Mouse (Mus musculus) liver, adult 2 months (tissue): Measurements from ENCODE around the gene 2810408A11Rik.

ENCODE experiments used
- CTCF ChIP-seq: fragments of 200-500 bp; IDR thresholded peaks from 2 replicates; pipeline ENCODE4 v1.5.1; 2011; ENCODE audit warnings: low read depth, low read length, control low read depth
- POLR2A ChIP-seq: fragments of 200-500 bp; IDR thresholded peaks from 2 replicates; pipeline ENCODE4 v1.6.1; 2011; ENCODE audit warnings: low read length, control low read depth; ENCODE audit not compliant: insufficient read depth; ENCODE audit errors: extremely low read depth

GRCm38 (mm10) chr11:69913554-69914371, 13.0 kb upstream of the 2810408A11Rik start, which contains the start of gene Gps2:
- TF ChIP-seq POLR2A (peak; percentile 40; the same call in 1 of the 2 replicates), CTCF (no peak)
